Mouse (Mus musculus): Measurements from ENCODE around the gene Cbx6.

DNA sequence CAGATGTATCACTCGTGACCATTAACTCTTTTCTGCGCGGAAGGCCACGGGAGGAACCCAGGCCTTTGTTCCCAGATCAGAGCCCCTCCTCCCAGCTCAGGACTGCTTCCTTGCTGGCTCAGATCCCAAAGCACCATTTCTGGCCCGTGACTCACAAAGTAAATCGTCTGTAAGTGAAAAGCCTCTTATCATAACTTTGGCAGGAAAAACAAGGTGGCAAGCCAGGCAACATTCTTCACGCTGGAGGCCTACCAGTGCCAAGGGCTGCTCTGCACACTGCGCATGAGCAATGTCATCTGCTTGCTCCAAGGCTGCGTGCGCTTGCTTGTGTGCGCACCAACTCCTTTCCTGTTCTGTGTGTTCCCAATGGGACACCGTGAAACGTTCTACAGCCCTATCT is 44.8 kb upstream of the Cbx6 start:
- TF ChIP-seq EP300 (IDR thresholded peaks at IDR 0.05) (peak; percentile 91), CTCF (IDR thresholded peaks at IDR 0.05) (no peak)

Measured in lung, postnatal 0 days (tissue).